Mouse (Mus musculus) forebrain, embryonic 13.5 days (tissue): Measurements from ENCODE around the gene Pvalb. TPM values are rescaled to one million over a fixed set of nuclear protein-coding genes. Genes with fewer than 3 reads are reported as not detected.

Experiments
- ATAC-seq: fragments of 200-750 bp; cut with Nextera tagmentation; 2 replicates; pipeline ENCODE4 v1.8.0; 2017
- H3K27ac ChIP-seq: fragments of 300-500 bp; sonication (generic); 2 replicates; pipeline ENCODE4 v1.5.1; 2015; ENCODE audit warnings: inconsistent platforms, mild to moderate bottlenecking, moderate library complexity
- H3K27me3 ChIP-seq: fragments of 300-500 bp; sonication (generic); 2 replicates; pipeline ENCODE4 v1.6.1; 2015; ENCODE audit warnings: mild to moderate bottlenecking, inconsistent platforms
- H3K36me3 ChIP-seq: fragments of 300-500 bp; sonication (generic); 2 replicates; pipeline ENCODE4 v1.6.1; 2015; ENCODE audit warnings: mild to moderate bottlenecking, inconsistent platforms; ENCODE audit not compliant: poor library complexity, severe bottlenecking
- H3K4me1 ChIP-seq: fragments of 300-500 bp; sonication (generic); 2 replicates; pipeline ENCODE4 v1.6.1; 2015; ENCODE audit warnings: inconsistent platforms
- H3K4me2 ChIP-seq: fragments of 300-500 bp; sonication (generic); 2 replicates; pipeline ENCODE4 v1.6.1; 2015; ENCODE audit warnings: inconsistent platforms, mild to moderate bottlenecking, moderate library complexity
- H3K4me3 ChIP-seq: fragments of 300-500 bp; sonication (generic); 2 replicates; pipeline ENCODE4 v1.5.1; 2015; ENCODE audit warnings: mild to moderate bottlenecking, inconsistent platforms
- H3K9ac ChIP-seq: fragments of 300-500 bp; sonication (generic); 2 replicates; pipeline ENCODE4 v1.6.1; 2015; ENCODE audit warnings: mild to moderate bottlenecking, inconsistent platforms
- H3K9me3 ChIP-seq: fragments of 300-500 bp; sonication (generic); replicated peaks from 2 replicates; pipeline ENCODE4 v1.6.1; 2016; ENCODE audit warnings: inconsistent platforms
- WGBS: fragments of 180-500 bp; shearing (Covaris S2); methylation state at CpG from one replicate; pipeline ENCODE4 v1.1.7; 2015; 5-methylcytosine and 5-hydroxymethylcytosine counted together
- polyA plus RNA-seq: library from polyadenylated mRNA; unstranded; fragments of >200 nt; fragmentation: Nextera tagmentation; extraction: Ambion mirVana; gene quantifications from 2 replicates; pipeline ENCODE4 v1.2.1, GENCODE M21; 2015

The Pvalb gene
- polyA plus RNA-seq, 1 experiment from 2014 or later = not detected

DNA sequence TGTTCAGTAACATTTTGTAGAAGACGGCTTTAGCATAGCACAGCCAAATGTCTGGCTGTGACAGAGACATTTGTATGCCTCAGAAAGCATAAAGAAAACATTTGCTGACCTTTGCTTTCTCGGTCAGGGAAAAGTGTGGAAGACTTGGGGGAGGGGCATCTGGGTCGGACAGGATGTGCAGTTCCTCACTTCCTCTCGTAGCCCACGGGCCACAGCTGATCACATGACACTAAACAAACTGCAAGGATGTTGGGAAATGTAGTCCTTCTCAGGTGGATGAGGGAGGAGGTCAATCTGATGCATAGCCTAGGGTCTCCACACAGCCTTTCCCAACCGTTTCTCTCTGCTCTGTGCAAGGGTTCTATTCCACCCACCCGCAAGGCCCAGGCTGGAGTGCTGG, 57.6 kb downstream of the Pvalb start:
- Histone ChIP-seq H3K4me2 (no peak overlapping the region), H3K36me3 (no peaks in the 10 kb centered on the region), H3K27me3 (no peaks in the 10 kb centered on the region; the same call in 1 of the 2 replicates), H3K9me3 (no peaks in the 10 kb centered on the region), H3K4me3 (no peak overlapping the region), H3K27ac (no peak overlapping the region; the same call in 1 of the 2 replicates), H3K4me1 (no peaks in the 10 kb centered on the region), H3K9ac (no peak overlapping the region)
- 81% methylated on average over 7 of the region's 7 CpGs for WGBS
- ATAC-seq = no peak

Other genes with a start within 250 kb of the Pvalb start
- 6.9 and 8.5 TPM in 2 replicates for gene Foxred2, start 249.7 kb downstream of the Pvalb start, polyA plus RNA-seq
- 200 and 207 TPM in 2 replicates for gene Eif3d, start 235.6 kb downstream of the Pvalb start, polyA plus RNA-seq
- gene Cacng2, start 86.4 kb downstream of the Pvalb start, polyA plus RNA-seq = 3.5 and 4.4 TPM in 2 replicates
- 148 and 160 TPM in 2 replicates for gene Ift27, start 32.3 kb downstream of the Pvalb start, polyA plus RNA-seq
- 0.68 and 1.0 TPM in 2 replicates for gene Ncf4, start 38.4 kb upstream of the Pvalb start, polyA plus RNA-seq
- gene Csf2rb2, start 99.3 kb upstream of the Pvalb start, polyA plus RNA-seq = 0.10 TPM in 1 of 2 replicates, not detected in the other
- 0.40 and 0.43 TPM in 2 replicates for gene Csf2rb, start 119.4 kb upstream of the Pvalb start, polyA plus RNA-seq
- not detected in 2 replicates for gene Tex33, start 189.5 kb upstream of the Pvalb start, polyA plus RNA-seq
- 12.0 and 15.9 TPM in 2 replicates for gene Tst, start 199.5 kb upstream of the Pvalb start, polyA plus RNA-seq
- gene Mpst, start 200.0 kb upstream of the Pvalb start, polyA plus RNA-seq = 2.3 and 3.0 TPM in 2 replicates
- gene Kctd17, start 222.2 kb upstream of the Pvalb start, polyA plus RNA-seq = 84.6 and 104 TPM in 2 replicates